Mouse (Mus musculus) gastrocnemius, postnatal 4 days (tissue): ENCODE measurements around the gene Dusp14. TPM values are rescaled to one million over a fixed set of nuclear protein-coding genes. Genes with fewer than 3 reads are reported as not detected.

Experiments
- DNase-seq, 2 experiments: peaks; one replicate each; pipeline ENCODE4 v3.0.0; 2021 to 2022; ENCODE audit warnings: low spot score in 2 of 2, mixed read lengths in 2 of 2
- total RNA-seq, 2 experiments: library from RNA; stranded (reverse); gene quantifications; 2 replicates each; pipeline ENCODE4 v1.2.3; 2021

The Dusp14 gene
- total RNA-seq, 2 experiments from 2014 or later, result 6.4 to 7.7 TPM

DNA sequence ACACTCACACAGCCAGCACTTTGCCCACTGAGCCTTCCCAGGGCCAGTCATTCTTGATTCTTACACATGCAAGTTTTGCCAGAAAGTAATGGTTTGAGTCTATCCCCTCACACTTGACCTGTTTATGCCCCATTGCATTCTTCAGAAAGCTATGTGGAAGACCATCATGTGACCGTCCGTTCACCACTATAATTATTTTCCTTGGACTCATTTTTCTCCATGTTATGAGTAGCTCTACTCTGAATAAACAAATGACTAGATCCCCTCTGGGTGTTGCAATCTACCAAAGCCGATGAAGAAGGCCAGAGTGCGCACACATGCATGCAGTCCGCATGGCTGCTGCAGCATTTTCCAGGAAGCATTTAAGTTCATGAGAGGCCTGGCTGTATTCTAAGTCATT is 41.8 kb downstream of the Dusp14 start:
- DNase-seq, result no peak

DNA sequence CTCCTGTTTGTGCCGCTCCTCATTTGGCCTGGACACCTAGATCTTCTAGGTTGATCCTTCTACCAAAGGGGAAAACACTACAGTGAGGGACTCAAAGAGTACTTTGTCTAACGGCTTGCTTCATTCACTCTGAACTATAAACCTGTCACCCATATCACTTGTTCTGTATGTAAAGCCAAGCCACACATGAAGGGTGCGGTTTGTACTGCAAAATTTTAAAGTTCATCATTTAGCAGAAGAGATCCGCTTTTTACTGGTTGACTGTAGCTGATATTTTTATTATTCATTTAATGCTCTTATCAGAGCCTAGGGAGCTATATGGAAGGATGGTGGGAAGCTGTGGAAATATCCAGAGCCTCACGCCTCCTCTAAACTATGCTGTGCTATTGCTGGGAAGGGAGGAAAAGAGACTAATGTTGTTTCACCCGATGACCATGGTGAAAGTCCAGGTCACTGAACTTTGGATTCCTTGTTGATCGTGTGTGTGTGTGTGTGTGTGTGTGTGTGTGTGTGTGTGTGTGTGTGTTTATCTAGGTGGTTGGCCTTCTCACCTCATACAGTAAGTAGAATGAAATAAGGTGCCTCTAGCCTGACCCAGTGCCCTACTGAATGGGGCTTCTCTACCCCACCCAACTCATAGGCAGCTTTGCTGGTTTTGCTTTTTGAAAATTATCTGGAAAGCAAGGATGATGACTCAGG is 52.1 kb downstream of the Dusp14 start:
- no peak for DNase-seq

DNA sequence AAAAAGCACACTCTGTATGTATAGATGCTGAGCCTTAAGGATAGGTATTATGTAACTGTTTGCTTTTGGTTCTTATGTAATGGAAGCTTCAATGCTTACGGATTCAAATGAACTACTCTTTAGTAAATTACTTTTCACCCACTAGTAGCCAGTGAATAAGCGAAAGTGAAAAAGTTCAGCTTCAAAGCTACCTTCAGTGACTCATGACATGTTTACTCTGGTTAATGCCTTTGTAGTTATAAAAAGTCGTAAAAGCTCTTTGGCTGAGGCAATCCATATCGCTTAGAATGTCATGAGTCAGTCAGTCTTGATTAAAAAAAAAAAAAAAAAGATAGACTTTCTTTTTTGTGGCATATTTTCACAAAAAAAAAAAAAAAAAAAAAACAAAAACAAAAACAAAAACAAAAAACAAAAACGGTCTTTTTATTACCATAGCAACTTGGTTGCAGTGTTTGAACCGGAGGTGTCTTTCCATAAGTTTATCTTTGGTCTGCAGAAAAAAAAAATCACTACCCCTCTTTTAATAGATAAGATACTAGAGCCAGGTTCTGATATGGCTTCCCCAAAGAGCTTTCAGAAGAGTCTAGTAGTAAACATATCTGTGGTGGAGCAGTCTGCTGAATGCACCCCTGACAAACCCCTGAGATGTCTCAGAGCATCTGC is 52.8 kb downstream of the Dusp14 start:
- DNase-seq, result no peak

DNA sequence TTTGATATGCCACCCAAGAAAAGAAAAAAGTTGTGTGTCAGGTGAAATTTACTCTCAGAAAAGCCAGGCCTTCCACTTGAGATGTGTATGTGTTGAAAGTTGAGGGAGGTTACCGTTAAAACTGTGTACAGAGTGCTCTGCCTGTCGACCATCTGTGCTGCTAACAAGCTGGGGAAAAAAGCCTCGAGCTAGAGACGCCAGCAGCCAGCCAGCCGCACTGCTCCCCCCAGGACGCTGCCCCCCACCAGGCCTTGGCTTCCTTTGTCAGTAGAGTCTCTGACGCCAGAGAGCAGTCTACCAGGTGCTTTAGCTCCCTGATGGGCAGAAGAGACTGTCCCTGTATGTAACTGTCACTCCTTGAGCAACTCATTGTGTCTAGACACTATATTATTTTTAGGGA is 56.0 kb downstream of the Dusp14 start:
- no peak for DNase-seq

DNA sequence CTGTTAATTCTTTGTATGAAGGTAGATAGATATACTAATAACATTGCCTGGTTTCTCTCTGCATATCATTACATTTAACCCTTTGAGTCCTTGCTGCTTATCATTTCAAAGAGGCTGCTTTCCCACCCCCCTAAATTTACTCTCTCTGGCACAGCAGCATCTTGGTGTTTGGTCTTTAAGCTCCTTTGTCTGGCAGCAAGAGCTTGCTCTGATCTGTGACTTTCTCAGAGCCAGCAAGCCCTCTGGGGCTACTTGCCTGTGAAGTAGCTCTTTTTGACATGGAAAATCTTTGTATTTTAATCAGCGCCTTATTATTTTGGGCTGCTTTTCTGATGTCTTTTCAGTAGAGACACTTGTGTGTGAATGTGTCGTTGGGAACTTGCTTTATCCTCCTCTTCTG is 57.5 kb downstream of the Dusp14 start:
- DNase-seq, result no peak

DNA sequence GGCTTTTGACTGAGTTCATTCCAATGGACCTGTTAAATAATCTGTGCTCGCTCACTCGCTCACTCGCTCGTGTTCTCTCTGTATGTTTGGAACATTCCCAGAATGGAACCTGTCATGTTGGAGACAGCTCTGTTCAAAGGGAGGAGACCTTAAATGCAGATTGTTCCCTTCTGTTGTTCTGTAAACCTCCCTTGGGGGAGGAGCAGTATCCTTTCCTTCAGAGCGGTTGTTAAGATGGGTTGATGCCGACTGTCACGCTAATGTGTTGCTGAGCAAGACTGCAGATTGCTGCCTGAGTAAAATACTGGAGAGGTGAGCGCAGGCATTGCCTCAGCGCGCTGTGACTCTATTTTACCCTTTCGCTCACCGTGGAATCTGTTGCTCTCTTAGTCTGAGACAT is 58.0 kb downstream of the Dusp14 start:
- no peak for DNase-seq

DNA sequence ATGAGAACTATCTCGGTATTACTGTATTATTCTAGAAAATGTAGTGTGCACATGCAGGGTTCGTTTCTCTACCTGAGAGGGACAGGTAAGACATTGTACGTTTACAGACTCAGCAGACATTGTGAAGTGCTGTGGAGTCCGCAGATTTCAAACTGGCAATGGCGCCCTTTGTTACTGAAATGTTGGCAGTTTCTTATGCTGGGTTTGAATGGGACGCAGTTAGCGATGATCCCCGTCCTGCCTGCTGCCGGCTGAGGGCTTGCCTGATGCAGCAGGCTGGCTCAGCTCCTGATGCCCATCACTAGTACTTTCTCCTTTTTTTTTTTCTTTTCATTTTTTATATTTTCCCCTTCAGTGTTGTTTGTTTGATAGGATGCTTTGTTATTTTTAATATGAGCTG is 58.6 kb downstream of the Dusp14 start:
- DNase-seq, result no peak

DNA sequence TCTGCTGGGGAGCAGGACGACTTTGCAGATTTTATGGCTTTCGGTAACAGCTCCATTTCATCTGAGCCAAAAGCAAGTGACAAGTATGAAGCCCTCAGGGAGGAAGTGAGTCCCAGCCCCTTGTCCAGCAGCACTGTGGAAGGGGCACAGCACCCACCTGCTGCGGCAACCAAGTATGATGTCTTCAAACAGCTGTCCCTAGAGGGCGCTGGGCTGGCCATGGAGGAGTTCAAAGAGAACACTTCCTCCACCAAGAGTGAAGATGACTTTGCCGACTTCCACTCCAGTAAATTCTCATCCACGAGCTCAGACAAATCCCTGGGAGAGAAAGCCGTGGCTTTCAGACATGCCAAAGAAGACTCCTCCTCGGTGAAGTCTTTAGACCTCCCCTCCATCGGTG is 60.1 kb downstream of the Dusp14 start:
- no peak for DNase-seq

DNA sequence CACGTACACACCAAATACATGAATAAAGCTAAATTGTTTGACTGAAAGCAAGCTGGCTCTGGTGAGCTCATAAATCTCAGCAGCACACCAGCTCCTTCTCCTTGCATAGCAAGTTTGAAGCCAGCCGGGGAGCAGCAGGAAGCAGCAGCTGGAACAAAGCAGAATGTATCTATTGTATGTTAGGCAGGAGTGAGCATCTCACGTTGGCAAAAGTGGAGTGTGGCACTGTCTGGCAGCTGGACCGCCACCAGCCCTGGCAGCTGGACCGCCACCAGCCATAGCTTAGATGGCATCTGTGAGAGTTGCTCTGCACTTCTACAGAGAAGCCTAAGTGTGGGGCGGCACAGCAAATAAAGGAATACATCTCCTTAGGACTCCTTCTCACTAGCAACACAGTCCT is 65.1 kb downstream of the Dusp14 start:
- DNase-seq, result no peak

DNA sequence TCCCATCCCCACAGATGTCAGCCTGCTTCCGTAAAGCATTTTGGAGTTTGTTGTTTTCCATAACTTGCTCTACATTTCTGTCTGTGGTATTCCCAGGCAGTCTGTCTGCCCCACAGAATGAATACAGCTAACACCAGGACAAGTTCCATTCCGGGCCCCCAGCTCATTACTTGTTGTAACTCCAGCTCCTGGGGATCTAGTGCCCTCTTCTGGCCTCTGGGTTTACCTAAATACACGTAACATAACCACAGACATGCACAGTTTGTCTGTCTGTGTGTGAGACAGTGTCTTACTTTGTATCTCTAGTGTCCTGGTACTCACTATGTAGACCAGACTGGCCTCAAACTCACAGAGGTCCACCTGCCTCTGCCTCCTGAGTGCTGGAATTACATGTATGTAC is 67.8 kb downstream of the Dusp14 start:
- DNase-seq, result no peak

DNA sequence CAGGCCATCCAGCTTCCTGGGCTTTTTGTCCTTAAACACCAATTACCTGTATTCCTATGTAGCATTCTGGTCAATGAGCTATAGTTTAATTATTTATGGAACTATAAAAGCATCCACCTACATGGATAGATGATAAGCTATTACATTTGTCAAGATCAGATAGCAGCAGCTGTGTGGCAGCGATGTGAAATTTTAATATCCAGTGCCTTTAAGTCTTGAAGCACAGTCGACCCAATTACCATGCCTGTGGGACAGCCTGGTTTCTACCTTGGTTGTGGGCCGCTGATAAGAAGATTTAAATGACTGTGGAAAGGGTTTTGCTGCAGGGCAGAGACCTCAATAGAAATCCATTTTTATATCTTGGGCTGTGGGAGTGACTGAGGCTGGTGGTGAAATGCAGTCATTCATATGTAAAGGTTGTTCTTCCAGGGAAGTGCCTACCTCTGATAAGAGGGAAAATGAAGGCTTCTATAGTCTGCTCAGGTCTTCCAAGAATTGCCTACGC is 69.6 kb downstream of the Dusp14 start:
- no peak for DNase-seq

DNA sequence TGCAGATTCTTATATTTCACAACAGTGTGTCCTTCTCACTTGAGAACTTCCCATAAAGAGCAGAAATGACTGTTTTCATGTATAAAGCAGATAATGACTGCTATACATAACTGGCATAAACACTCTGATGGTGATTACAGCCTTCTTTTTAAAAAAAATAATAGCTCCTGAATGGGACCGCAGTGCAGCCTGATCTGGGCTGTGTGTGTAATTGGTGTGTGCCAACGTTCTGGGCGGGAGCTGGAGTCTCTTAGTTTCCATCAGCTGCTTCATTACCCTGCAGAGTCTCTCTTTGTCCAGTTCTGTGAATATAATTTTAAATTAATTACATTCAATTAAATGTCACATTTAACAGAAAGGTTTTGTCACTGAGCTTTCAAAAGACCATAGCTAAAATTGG is 70.1 kb downstream of the Dusp14 start:
- no peak for DNase-seq

Other genes with a start within 250 kb of the Dusp14 start
- gene Hnf1b, start 219.2 kb downstream of the Dusp14 start, total RNA-seq, result under 1 TPM in 1 of 2 experiments, not detected in 1; 0.26 TPM
- 10 to 100 TPM; 13.3 to 15.3 TPM for gene Ddx52, start 127.2 kb downstream of the Dusp14 start, total RNA-seq
- gene Synrg, start 104.8 kb downstream of the Dusp14 start, total RNA-seq, result 10 to 100 TPM; 40.7 to 46.2 TPM
- 10 to 100 TPM; 13.9 to 19.4 TPM for gene Tada2a, start 60.3 kb upstream of the Dusp14 start, total RNA-seq
- gene Acaca, start 60.4 kb upstream of the Dusp14 start, total RNA-seq, result 10 to 100 TPM; 25.1 to 25.4 TPM
- gene Gm11437, start 98.2 kb upstream of the Dusp14 start, total RNA-seq, result not detected